Mouse (Mus musculus): Measurements from ENCODE around the gene Pax4.
A peak's percentile ranks its signal among the peaks of the same experiment; 100 is the strongest.

Pax4 gene

DNA sequence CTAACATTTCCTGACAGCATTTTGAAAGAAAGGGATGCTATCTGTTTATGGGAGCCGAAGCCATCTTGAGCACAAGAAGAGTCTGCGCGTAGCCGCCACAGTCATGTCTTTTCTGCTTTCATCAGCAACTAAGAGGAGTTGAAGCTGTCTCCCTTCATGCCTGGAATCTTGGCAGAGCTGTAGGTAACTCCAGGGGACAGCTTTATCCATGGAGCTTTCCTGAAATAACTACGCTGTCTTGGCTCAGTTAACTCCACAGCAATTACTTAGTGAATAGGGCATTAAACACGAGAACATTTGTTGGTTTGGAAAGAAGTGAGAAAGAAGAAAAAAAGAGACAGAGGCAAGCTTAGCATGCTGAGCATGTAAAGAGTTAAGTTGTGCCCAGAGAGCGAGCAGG is 1.2 kb downstream of the Pax4 start:
- no peak for DNase-seq (ENCODE audit: low spot score)

- no peak for DNase-seq (ENCODE audit: low spot score)
These were observed 17.7 kb downstream of the Pax4 start for GRCm38 (mm10) chr6:28431538-28431855.

GRCm38 (mm10) chr6:28430795-28431537 is 18.2 kb downstream of the Pax4 start:
- no peak for DNase-seq (ENCODE audit: low spot score)

GRCm38 (mm10) chr6:28429870-28430269 is 19.3 kb downstream of the Pax4 start:
- no peak for DNase-seq (ENCODE audit: low spot score)

DNA sequence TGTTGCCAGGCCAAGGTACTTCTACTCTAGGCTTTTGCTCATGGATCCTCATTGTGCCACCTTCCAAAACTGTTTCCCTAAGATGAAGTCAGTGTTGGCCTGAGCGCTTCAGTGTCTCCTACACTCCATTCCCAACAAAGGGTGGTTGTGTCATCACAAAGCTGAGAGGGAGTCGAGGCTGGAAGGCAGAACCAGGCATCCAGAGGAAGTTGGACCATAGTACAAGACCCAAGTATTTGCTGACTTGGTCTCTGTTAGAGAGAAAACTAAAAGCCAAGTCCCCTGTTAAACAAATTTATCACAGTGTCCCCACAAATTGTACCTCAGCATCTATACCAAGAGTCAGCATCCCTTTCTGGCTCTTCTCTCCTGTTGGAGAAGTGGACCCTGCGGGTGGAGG is 20.9 kb downstream of the Pax4 start, which contains the start of gene Gcc1:
Gene Gcc1 (minus strand): TSS at position 101 of the 400 bp plus-strand sequence.
- no peak for DNase-seq (ENCODE audit: low spot score)

GRCm38 (mm10) chr6:28427096-28427839 is 21.9 kb downstream of the Pax4 start, which contains the start of gene Fscn3:
Fscn3 (plus strand) TSS chr6:28427789.
- no peak for DNase-seq (ENCODE audit: low spot score)

GRCm38 (mm10) chr6:28425019-28425418 is 24.1 kb downstream of the Pax4 start:
- DNase-seq (ENCODE audit: low spot score), result no peak

DNA sequence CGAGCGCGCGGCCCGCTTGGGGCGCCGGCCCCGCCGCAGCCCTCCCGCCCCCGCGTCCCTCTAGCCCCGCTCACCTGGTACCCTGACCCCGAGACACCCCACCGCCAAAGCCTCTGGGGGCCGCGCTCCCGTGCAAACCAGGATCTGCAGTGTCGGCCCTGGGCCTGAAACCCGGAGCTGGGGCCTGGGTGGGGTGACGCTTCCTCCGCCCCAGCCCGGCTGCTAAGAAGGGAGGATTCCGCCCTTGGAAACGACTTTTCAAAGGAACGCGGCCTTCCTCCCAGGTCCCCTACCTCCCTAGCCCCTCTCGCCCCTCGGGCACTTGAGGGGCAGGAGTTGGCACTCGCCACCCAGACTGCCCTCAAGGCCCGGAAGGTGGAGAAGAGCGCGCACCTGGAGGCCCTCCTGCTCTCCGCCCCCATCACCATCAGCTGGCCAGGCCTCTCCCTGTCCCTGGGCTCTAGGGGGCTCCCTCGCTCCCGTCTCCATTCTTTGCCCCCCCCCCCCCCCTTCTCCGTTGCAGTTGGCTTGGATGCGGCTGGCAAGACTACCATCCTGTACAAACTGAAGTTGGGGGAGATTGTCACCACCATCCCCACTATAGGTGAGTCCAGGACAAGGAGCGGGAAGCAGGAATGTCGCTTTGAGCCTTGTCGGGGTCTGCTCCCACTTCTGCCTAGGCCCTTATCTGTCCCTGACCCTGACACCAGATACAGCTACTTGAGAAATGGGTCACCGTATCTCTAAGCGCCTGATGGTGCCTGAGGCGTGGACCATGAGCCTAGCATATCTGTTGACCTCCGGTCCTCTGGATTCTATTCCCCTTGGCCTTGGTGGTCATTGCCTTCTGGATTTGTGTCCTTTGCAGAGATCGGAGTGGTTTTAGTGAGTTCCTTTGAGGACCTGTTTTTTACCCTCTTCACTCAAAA is 25.1 kb downstream of the Pax4 start:
- peak; percentile 57 for DNase-seq (ENCODE audit: low spot score)

DNA sequence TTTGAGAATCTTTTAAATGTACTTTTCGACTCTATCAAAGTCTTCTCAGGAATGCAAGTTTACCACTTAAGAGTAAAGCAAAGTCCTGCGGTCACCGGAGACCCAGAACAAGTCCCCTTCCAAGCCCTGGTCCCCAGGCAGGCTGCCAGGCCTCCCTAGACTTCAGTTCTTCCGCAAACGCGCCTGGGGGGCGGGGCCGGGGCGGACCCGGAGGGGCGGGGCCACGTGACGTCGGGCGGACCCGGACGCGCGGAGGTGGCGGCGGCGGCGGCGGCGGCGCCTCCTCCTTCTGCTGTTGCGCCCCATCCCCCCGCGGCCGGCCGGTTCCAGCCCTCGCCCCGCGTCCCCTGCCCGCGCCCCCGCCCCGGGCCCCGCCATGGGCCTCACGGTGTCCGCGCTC is 25.8 kb downstream of the Pax4 start, which contains the start of gene Arf5:
Gene Arf5 (plus strand): TSS at position 248 of the 400 bp plus-strand sequence.
- DNase-seq (ENCODE audit: low spot score), result peak; percentile 78

DNA sequence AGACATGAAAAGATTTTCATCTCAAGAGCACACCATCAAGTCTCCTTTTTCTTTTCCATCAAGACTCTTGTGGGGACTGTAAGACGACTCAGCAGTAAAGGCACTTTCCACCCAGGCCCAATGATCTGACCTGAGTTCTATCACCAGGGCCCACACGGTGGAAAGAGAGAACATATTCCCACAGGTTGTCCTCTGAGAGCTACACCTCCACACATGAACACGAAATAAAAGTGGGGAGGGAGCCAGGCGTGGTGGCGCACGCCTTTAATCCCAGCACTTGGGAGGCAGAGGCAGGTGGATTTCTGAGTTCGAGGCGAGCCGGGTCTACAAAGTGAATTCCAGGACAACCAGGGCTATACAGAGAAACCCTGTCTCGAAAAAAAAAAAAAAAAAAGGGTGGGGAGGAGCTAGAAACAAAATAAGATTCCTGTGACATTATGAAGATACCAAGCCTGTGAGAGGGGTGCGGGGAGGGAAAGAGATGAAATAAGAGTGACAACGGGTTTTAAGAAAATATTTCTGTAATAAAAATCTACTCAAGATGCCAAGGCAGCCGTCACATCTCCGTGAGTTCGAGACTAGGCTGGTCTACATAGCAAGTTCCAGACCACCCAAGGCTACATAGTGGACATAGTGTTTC is 26.4 kb downstream of the Pax4 start:
- DNase-seq (ENCODE audit: low spot score), result no peak

DNA sequence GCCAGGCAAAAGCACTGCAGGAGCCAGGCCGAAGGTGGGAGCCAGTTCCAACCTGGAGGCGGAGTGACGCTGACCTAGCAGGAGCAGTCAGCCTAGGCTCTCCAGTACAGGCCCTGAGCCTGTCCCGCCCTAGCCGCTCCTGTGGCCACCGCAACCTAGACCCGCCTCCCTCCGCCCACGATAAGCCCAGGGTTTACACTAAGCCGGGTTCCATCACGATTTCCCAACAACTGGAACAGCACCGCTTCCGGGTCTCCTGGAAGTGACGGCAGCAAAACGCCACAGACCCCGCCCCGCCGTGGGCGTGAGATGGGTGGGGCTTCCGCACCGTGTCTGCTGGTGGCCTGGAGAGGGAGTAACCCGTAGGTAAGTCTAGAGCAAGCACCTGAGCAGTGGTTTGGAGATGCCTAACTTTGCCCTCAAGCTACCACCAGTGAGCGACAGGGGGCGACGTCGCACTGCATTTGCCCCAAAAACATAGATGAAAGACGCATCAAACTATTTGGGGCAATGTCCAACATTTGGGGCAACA is 27.6 kb downstream of the Pax4 start:
- DNase-seq (ENCODE audit: low spot score), result peak; percentile 94

- no peak for DNase-seq (ENCODE audit: low spot score)
These were observed 28.3 kb downstream of the Pax4 start for GRCm38 (mm10) chr6:28420865-28421264.

GRCm38 (mm10) chr6:28420361-28420760 is 28.8 kb downstream of the Pax4 start:
- no peak for DNase-seq (ENCODE audit: low spot score)

DNA sequence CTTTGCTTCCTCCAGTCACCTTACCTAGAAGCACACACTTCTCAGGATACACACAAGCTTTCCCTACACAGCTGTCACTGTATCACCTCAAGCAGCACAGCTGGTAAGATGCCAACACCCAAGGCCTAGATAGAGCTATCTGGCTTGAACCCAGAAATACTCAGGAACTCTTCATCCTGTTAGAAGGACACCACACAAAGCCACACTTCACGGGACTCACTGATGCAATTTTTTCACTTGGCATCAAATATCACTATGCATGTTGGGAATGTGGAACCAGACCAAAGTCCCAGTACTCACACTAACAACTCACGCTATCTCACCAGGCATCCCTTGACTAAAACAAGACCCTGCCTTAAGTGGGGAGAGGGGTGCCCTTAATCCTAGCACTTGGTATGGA is 29.5 kb downstream of the Pax4 start:
- DNase-seq (ENCODE audit: low spot score), result no peak

DNA sequence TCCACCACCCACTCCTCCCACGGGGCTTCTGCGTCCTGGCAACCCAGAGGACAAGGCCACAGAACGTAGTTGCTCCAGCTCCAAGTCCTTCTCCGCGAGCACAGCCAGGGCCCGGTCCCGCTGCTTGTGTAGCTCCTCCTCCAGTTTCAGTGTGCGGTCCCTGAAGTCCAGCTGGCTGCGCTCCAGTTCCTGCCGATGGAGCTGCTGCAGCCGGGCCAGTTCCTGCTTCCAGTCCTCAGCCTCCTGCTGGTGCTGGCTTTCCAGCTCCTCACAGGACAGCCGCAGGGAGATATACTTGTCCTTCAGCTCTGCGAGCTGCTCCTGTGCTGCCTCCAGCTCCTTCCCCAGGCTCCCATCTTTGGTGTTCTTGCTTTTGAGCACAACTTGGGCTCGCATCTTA is 30.7 kb downstream of the Pax4 start:
- DNase-seq (ENCODE audit: low spot score), result no peak

GRCm38 (mm10) chr6:28416981-28417380 is 32.2 kb downstream of the Pax4 start:
- DNase-seq (ENCODE audit: low spot score), result no peak

GRCm38 (mm10) chr6:28411236-28411635 is 37.9 kb downstream of the Pax4 start:
- no peak for DNase-seq (ENCODE audit: low spot score)

DNA sequence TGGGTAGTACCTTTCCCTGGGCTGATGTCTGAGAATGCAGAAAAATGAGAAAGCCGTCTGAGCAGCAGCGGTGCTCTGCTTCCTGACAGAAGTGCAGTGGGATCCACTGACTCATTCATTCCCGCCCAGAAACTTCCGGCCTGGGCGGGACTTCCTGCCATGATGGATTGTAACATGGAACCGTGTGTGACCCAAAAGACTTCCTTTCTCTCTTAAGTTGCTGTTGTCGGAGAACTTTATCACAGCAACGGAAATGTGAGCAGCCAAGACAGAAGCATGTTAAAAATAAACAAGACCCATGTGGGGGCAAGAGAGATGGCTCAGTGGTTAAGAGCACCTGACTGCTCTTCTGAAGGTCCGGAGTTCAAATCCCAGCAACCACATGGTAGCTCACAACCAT is 39.1 kb downstream of the Pax4 start:
- no peak for DNase-seq (ENCODE audit: low spot score)

DNA sequence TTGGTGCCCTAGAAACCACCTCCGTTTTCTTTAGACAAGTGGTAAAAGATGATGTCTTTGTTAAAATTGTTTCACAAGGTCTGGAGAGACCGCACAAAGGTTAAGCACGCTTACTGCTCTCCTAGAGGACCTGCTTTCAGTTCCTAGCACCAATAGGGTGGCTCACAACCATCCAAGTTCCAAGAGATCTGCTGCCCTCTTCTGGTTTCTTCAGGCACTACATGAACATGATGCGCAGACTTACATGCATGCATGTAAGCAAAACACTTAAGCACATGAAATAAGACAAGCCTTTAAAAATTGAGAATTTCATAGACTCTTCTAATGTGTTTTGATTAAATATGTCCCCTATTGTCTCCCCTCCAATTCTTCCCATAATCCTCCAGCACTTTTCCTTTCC is 49.4 kb downstream of the Pax4 start:
- DNase-seq (ENCODE audit: low spot score), result no peak

DNA sequence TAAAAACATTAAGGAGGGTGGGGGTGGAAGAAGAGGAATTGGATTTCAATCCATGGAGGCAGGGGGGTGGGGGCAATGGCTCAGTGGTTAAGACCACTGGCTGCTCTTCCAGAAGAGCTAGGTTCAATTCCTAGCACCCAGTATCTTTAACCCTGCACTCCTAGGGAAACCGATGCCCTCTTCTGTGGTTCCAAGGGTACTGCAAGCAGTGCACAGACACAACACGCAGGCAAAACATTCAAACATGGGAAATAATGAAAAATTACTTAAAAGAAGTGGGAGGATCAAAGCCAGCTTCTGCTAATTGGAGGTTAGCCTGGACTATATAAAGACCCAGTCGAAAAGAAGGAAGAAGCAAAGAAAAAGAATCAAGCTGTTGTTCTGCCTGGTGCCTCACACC is 50.4 kb downstream of the Pax4 start:
- no peak for DNase-seq (ENCODE audit: low spot score)

- peak; percentile 65 for DNase-seq (ENCODE audit: low spot score)
These were observed 51.4 kb downstream of the Pax4 start, which contains the start of gene Zfp800 for GRCm38 (mm10) chr6:28397681-28398203. Zfp800 (minus strand) TSS chr6:28398005.
